Mouse (Mus musculus) neural tube, embryonic 15.5 days (tissue): ENCODE data around the gene Nelfcd. TPM values are rescaled to one million over a fixed set of nuclear protein-coding genes. Genes with fewer than 3 reads are reported as not detected.

Experiments
- ATAC-seq: fragments of 200-750 bp; cut with Nextera tagmentation; 2 replicates; pipeline ENCODE4 v1.8.0; 2017; ENCODE audit warnings: mild to moderate bottlenecking, moderate TSS enrichment, moderate library complexity; ENCODE audit not compliant: low FRiP score
- H3K27ac ChIP-seq: fragments of 300-500 bp; sonication (generic); replicated peaks from 2 replicates; pipeline ENCODE4 v1.5.1; 2015; ENCODE audit warnings: mild to moderate bottlenecking, inconsistent platforms
- H3K27me3 ChIP-seq: fragments of 300-500 bp; sonication (generic); replicated peaks from 2 replicates; pipeline ENCODE4 v1.6.1; 2015; ENCODE audit warnings: inconsistent platforms
- H3K36me3 ChIP-seq: fragments of 300-500 bp; sonication (generic); 2 replicates; pipeline ENCODE4 v1.6.1; 2015; ENCODE audit warnings: inconsistent platforms
- H3K4me1 ChIP-seq: fragments of 300-500 bp; sonication (generic); 2 replicates; pipeline ENCODE4 v1.6.1; 2015; ENCODE audit warnings: inconsistent platforms
- H3K4me2 ChIP-seq: fragments of 300-500 bp; sonication (generic); 2 replicates; pipeline ENCODE4 v1.6.1; 2015; ENCODE audit warnings: inconsistent platforms, mild to moderate bottlenecking, moderate library complexity
- H3K4me3 ChIP-seq: fragments of 300-500 bp; sonication (generic); replicated peaks from 2 replicates; pipeline ENCODE4 v1.5.1; 2015; ENCODE audit warnings: mild to moderate bottlenecking, inconsistent platforms
- H3K9ac ChIP-seq: fragments of 300-500 bp; sonication (generic); replicated peaks from 2 replicates; pipeline ENCODE4 v1.6.1; 2015; ENCODE audit warnings: mild to moderate bottlenecking, inconsistent platforms
- H3K9me3 ChIP-seq: fragments of 300-500 bp; sonication (generic); replicated peaks from 2 replicates; pipeline ENCODE4 v1.6.1; 2016; ENCODE audit warnings: inconsistent platforms
- WGBS: fragments of 180-500 bp; shearing (Covaris S2); methylation state at CpG from one replicate; pipeline ENCODE4 v1.1.7; 2015; ENCODE audit warnings: mixed read lengths; 5-methylcytosine and 5-hydroxymethylcytosine counted together
- polyA plus RNA-seq: library from polyadenylated mRNA; unstranded; fragments of >200 nt; fragmentation: Nextera tagmentation; extraction: Ambion mirVana; gene quantifications from 2 replicates; pipeline ENCODE4 v1.2.1, GENCODE M21; 2015

Gene Nelfcd
- polyA plus RNA-seq, 1 experiment from 2014 or later, result 101 TPM

- H3K36me3 ChIP-seq, result no peaks in the 10 kb centered on the region
- H3K4me1 ChIP-seq, result peaks cover 20% of the 10 kb centered on the region
- H3K9ac ChIP-seq, result peak overlapping the region; percentile 45
- no peaks in the 10 kb centered on the region for H3K9me3 ChIP-seq
- 66% methylated on average over 11 of the region's 11 CpGs for whole genome bisulfite sequencing
- no peak for ATAC-seq
- peak overlapping the region; percentile 81 for H3K4me2 ChIP-seq
- H3K27ac ChIP-seq, result no peak overlapping the region; the same call in 1 of the 2 replicates
- no peaks in the 10 kb centered on the region for H3K27me3 ChIP-seq
- peak overlapping the region; percentile 52 for H3K4me3 ChIP-seq
Observed at GRCm38 (mm10) chr2:174438181-174438580, 22.6 kb downstream of the Nelfcd start.

GRCm38 (mm10) chr2:174438737-174439449 is 23.3 kb downstream of the Nelfcd start, which contains the start of gene Ctsz:
TSS of gene Ctsz (minus strand) at chr2:174439039.
- WGBS, result 1% methylated on average over 38 of the region's 38 CpGs
- H3K4me3 ChIP-seq, result peak within 1 kb of the TSS; percentile 52
- no peak within 1 kb of the TSS; the same call in 1 of the 2 replicates for H3K27ac ChIP-seq
- peak within 1 kb of the TSS; percentile 81 for H3K4me2 ChIP-seq
- H3K27me3 ChIP-seq, result no peaks in the 10 kb centered on the region
- no peaks in the 10 kb centered on the region for H3K9me3 ChIP-seq
- H3K36me3 ChIP-seq, result no peaks in the 10 kb centered on the region
- peaks cover 20% of the 10 kb centered on the region for H3K4me1 ChIP-seq
- peak; percentile 72 for ATAC-seq
- peak within 1 kb of the TSS; percentile 45 for H3K9ac ChIP-seq

- Histone ChIP-seq H3K27ac (no peak overlapping the region), H3K9me3 (no peaks in the 10 kb centered on the region), H3K4me3 (peak overlapping the region; percentile 52; the same call in 1 of the 2 replicates), H3K27me3 (no peaks in the 10 kb centered on the region), H3K4me2 (peak overlapping the region; percentile 81), H3K4me1 (peaks cover 20% of the 10 kb centered on the region), H3K36me3 (no peaks in the 10 kb centered on the region), H3K9ac (no peak overlapping the region)
- ATAC-seq, result no peak
- 52% methylated on average over 5 of the region's 5 CpGs for WGBS
Observed at GRCm38 (mm10) chr2:174439450-174439838, 23.8 kb downstream of the Nelfcd start.

- Histone ChIP-seq H3K9me3 (no peaks in the 10 kb centered on the region), H3K4me3 (no peak overlapping the region), H3K36me3 (no peaks in the 10 kb centered on the region), H3K9ac (no peak overlapping the region), H3K27ac (no peak overlapping the region), H3K4me1 (peaks cover 20% of the 10 kb centered on the region), H3K4me2 (no peak overlapping the region), H3K27me3 (no peaks in the 10 kb centered on the region)
- no peak for ATAC-seq
- WGBS, result 80% methylated on average over 9 of the region's 9 CpGs
Observed at GRCm38 (mm10) chr2:174439961-174440360, 24.4 kb downstream of the Nelfcd start.

- Histone ChIP-seq H3K27ac (no peak overlapping the region), H3K4me2 (no peak overlapping the region), H3K9me3 (no peaks in the 10 kb centered on the region), H3K4me1 (peaks cover 20% of the 10 kb centered on the region), H3K27me3 (no peaks in the 10 kb centered on the region), H3K9ac (no peak overlapping the region), H3K36me3 (no peaks in the 10 kb centered on the region), H3K4me3 (no peak overlapping the region)
- no peak for ATAC-seq
- 82% methylated on average over 4 of the region's 4 CpGs for WGBS
Observed at GRCm38 (mm10) chr2:174441898-174442297, 26.3 kb downstream of the Nelfcd start.

GRCm38 (mm10) chr2:174442460-174442859 is 26.9 kb downstream of the Nelfcd start:
- Histone ChIP-seq H3K4me3 (no peak overlapping the region), H3K27ac (no peak overlapping the region), H3K4me1 (peaks cover 19% of the 10 kb centered on the region), H3K9me3 (no peaks in the 10 kb centered on the region), H3K27me3 (no peaks in the 10 kb centered on the region), H3K4me2 (no peak overlapping the region), H3K9ac (no peak overlapping the region), H3K36me3 (no peaks in the 10 kb centered on the region)
- 70% methylated on average over 9 of the region's 9 CpGs for WGBS
- ATAC-seq, result no peak

- no peak for ATAC-seq
- Histone ChIP-seq H3K4me1 (peaks cover 13% of the 10 kb centered on the region), H3K27me3 (no peaks in the 10 kb centered on the region), H3K9ac (no peak overlapping the region), H3K4me3 (no peak overlapping the region), H3K36me3 (no peaks in the 10 kb centered on the region), H3K9me3 (no peaks in the 10 kb centered on the region), H3K27ac (no peak overlapping the region), H3K4me2 (no peak overlapping the region)
- WGBS, result 60% methylated on average over 2 of the region's 2 CpGs
Observed at GRCm38 (mm10) chr2:174443046-174443445, 27.4 kb downstream of the Nelfcd start.

- WGBS, result 88% methylated on average over 7 of the region's 7 CpGs
- no peak overlapping the region for H3K9ac ChIP-seq
- H3K4me2 ChIP-seq, result no peak overlapping the region
- no peak for ATAC-seq
- H3K27ac ChIP-seq, result no peak overlapping the region
- no peaks in the 10 kb centered on the region for H3K9me3 ChIP-seq
- H3K4me1 ChIP-seq, result peaks cover under 1% of the 10 kb centered on the region; the same call in 1 of the 2 replicates
- H3K27me3 ChIP-seq, result no peaks in the 10 kb centered on the region
- H3K4me3 ChIP-seq, result no peak overlapping the region
- H3K36me3 ChIP-seq, result no peaks in the 10 kb centered on the region
Observed at GRCm38 (mm10) chr2:174444359-174444758, 28.8 kb downstream of the Nelfcd start.

- no peaks in the 10 kb centered on the region for H3K9me3 ChIP-seq
- no peak overlapping the region for H3K9ac ChIP-seq
- WGBS, result 88% methylated on average over 6 of the region's 6 CpGs
- H3K36me3 ChIP-seq, result no peaks in the 10 kb centered on the region
- no peak overlapping the region for H3K4me3 ChIP-seq
- H3K4me1 ChIP-seq, result no peaks in the 10 kb centered on the region
- no peak overlapping the region for H3K4me2 ChIP-seq
- H3K27ac ChIP-seq, result no peak overlapping the region
- H3K27me3 ChIP-seq, result no peaks in the 10 kb centered on the region
- ATAC-seq, result no peak
Observed at GRCm38 (mm10) chr2:174445018-174445417, 29.4 kb downstream of the Nelfcd start.

- Histone ChIP-seq H3K4me2 (no peak overlapping the region), H3K27me3 (no peaks in the 10 kb centered on the region), H3K36me3 (no peaks in the 10 kb centered on the region), H3K9ac (no peak overlapping the region), H3K4me1 (no peaks in the 10 kb centered on the region), H3K4me3 (no peak overlapping the region), H3K27ac (no peak overlapping the region), H3K9me3 (no peaks in the 10 kb centered on the region)
- ATAC-seq, result no peak
- WGBS, result 55% methylated on average over 7 of the region's 7 CpGs
Observed at GRCm38 (mm10) chr2:174446492-174446891, 30.9 kb downstream of the Nelfcd start.

- Histone ChIP-seq H3K4me1 (no peaks in the 10 kb centered on the region), H3K27me3 (no peaks in the 10 kb centered on the region), H3K4me3 (no peak overlapping the region), H3K9ac (no peak overlapping the region), H3K27ac (no peak overlapping the region), H3K9me3 (no peaks in the 10 kb centered on the region), H3K4me2 (no peak overlapping the region), H3K36me3 (no peaks in the 10 kb centered on the region)
- WGBS, result 74% methylated on average over 8 of the region's 8 CpGs
- ATAC-seq, result no peak
Observed at GRCm38 (mm10) chr2:174446905-174447304, 31.3 kb downstream of the Nelfcd start.

GRCm38 (mm10) chr2:174448405-174448804 is 32.8 kb downstream of the Nelfcd start:
- Histone ChIP-seq H3K9me3 (no peaks in the 10 kb centered on the region), H3K4me2 (no peak overlapping the region), H3K4me3 (no peak overlapping the region), H3K27me3 (no peaks in the 10 kb centered on the region), H3K9ac (no peak overlapping the region), H3K27ac (no peak overlapping the region), H3K36me3 (no peaks in the 10 kb centered on the region), H3K4me1 (no peaks in the 10 kb centered on the region)
- no peak for ATAC-seq
- 86% methylated on average over 4 of the region's 4 CpGs for WGBS
